Mouse (Mus musculus) naive thymus-derived CD4-positive, alpha-beta T cell, adult 2 months (primary cell): Measurements from ENCODE around the gene Ankef1.

Source experiments
- DNase-seq: peaks from one replicate; pipeline ENCODE4 v3.0.0-alpha.2; 2011; ENCODE audit warnings: low read depth

Ankef1 gene

DNA sequence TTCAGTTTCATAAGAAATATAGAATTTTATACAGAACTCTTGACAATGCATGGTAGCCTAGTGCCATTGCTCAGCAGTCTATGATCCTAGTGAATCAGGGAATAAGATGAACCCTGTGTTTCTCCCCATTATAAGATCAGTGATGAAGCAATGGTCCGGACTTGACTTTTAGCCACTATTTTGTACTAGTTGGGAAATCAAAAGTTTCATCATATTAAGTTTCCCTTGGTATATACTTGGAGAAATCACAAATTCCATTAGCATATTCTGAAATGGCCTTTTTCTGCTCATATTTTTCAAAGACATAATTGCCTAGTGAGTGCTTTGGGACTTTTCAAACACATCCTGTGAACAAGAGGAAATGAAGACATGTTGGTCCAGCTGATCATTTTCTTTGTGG, at the start of gene Ankef1:
Gene Ankef1 (plus strand): TSS at position 260 of the 400 bp plus-strand sequence.
- DNase-seq: no peak

- no peak for DNase-seq
Measured at GRCm38 (mm10) chr2:136456468-136456867, 45.2 kb upstream of the Ankef1 start.

DNA sequence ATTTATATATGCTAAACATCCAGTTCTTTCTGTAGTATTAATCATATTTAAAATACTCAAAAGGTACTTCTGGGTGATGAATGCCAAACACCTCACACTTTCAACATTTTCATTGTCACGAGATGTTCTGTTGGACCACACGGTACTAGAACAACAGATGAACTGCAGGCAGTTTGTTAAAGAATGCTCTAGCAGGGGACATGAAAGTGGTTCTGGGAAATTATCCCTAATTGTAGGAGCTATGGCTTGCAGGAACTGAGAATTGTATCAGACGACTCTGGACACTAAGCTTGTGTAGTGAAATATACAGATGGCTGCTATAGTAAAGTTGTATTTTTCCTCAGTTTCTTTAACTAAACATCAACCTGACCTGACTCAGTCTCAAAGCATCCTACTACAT, 44.8 kb upstream of the Ankef1 start:
- no peak for DNase-seq

GRCm38 (mm10) chr2:136477656-136478055, 24.1 kb upstream of the Ankef1 start:
- DNase-seq: no peak

GRCm38 (mm10) chr2:136482269-136482668, 19.4 kb upstream of the Ankef1 start:
- DNase-seq: no peak

GRCm38 (mm10) chr2:136483058-136483457, 18.7 kb upstream of the Ankef1 start:
- no peak for DNase-seq

GRCm38 (mm10) chr2:136484955-136485354, 16.8 kb upstream of the Ankef1 start:
- DNase-seq: no peak

GRCm38 (mm10) chr2:136485401-136485800, 16.3 kb upstream of the Ankef1 start:
- no peak for DNase-seq

- DNase-seq: peak; percentile 13
Measured at GRCm38 (mm10) chr2:136485815-136486619, 15.7 kb upstream of the Ankef1 start.

DNA sequence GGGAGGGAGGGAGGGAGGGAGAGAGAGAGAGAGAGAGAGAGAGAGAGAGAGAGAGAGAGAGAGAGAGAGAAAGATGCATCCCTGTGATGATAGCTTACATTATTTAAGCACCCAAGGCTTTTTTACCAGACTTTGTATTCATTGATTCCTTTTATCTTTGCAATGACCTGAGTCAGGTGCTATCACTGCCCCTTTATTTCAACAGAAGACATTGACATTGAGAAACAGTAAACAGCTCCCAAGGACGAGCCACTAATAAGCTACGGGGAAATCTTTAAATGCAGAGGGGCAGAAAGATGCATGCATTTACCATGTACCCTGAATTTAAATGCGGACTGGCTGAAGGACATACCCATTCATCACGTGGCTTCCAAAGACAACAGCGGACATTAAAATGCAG, 14.7 kb upstream of the Ankef1 start:
- DNase-seq: no peak

DNA sequence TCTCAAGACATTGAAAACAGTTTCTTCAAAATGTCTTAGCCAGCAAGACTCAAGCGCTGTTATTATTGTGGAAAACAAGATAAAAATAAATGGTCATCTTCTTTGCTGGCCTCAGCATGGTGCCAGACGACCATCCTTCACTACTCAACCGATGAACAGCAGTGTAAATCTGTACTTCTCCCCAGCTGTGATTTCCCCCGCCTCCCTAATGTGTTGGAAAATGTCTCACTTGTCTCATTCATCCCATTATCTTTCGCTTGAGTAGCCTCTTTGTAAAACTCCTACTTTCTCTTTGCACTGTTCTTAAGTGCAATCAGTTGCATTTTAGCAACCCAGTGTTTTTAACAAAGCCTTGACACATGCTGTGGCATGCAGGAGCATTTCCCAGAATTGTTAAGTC, 9.4 kb downstream of the Ankef1 start:
- no peak for DNase-seq

DNA sequence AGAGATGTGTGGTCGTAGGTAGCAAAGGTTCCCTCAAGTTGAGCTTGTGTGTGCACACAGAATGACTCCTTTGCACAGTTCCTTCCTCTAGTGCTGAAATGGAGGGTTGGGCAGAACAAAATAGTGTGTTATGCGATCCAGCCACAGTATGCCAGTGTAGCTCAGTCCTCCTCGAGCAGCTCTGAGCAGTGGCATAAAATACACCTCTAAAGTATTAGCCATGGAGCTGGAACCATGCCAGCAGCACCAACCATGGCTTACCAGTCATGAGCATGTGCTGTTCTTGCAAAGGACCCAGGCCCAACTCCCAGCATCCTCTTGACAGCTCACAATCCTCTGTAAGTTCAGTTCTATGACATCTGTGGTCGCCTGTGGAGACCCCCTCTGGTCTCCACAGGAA, 10.0 kb downstream of the Ankef1 start:
- no peak for DNase-seq

GRCm38 (mm10) chr2:136512802-136513201, 11.1 kb downstream of the Ankef1 start:
- no peak for DNase-seq

DNA sequence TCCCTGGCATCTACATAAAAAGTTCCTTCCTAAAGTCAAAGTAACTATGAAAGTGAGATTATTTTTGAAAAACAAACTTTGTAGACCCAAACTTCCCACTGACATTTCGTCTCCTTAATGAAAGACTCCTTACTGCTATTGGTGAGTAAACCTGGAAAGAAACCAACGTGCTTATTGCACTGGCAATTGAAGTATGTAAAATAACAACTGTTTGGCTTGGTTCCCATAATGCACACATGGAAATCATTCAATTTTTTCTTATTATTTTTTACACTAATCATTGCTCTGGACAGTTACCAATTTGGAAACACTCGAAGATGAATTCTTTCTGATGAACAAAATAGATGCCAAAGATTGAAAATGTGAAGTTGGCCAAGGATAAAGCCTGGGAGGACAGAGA, 12.1 kb downstream of the Ankef1 start:
- no peak for DNase-seq

DNA sequence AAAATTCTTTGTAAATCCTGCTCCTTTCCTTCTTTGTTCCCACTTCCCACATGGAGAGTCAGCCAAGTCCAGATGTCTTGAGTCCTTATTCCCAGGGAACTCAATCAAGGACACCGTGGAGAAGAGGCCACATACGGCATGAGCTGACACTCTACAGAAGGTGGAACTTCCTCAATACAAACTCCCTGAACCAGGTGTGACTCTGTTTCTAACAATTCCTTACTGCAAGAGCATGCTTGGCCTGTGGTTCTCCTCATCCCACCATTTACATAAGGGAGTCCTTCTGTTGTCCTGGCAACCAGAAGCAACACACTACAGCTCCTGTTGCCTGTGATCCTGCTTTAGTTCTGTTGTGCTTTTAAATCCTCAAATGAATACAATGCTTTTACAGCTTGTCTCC, 13.8 kb downstream of the Ankef1 start:
- DNase-seq: no peak

DNA sequence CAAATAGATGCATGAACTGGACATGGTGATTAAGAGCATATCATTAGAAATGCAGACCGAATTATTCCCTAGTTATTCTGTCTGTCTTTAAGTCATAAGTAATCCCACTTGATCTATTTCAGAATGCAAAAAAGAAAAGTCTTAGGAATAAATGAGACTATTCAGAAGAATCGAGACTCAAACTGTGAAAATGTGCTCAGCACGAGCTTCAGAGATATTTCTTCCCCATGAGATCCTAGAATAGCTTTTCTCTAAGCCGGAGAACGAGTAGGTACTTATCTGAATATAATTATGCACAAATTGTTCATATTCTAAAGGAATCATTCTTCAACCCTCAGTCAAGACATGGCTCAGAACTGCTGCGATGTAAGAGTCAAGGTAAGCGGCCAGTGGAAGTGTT, 27.2 kb downstream of the Ankef1 start:
- no peak for DNase-seq

- DNase-seq: no peak
Measured at GRCm38 (mm10) chr2:136532033-136532432, 30.3 kb downstream of the Ankef1 start.

- no peak for DNase-seq
Measured at GRCm38 (mm10) chr2:136558020-136558419, 56.3 kb downstream of the Ankef1 start.

DNA sequence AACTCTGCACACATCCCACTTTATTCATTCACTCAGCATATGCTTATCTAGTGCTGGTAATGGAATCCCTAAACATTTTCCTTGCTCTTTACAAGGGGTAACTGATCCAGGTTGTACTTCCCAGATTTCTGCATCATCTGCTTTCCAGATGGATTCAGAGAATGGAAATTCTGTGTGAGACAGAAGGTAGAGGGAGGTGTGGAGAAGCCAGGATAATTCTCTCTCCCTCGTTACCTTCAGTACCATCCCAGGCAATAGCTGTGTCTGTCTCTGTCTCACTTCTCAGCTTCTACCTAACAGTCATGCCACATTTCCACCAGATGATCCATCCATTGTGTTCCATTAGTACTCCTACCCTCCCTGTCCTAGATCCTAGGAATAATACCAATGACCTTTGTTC, 60.6 kb downstream of the Ankef1 start:
- DNase-seq: no peak

DNA sequence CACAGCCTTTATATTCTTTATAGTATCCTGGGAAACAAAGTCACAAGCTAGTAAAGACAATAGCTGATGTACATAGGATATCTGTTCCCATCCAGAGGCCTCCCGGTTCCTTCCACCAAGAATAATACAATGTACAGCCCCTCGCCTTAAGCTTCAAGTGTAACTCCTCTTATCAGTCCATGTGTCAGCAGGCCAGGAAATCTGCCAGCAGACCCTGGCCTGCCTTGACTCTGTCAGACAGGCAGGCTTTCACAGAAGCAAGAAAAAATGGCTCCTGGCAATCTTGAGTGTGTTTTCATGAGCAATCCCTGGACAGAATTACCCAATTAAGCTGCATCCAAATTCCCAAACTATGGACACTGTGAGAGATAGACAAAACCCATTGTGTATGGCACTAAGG, 69.1 kb downstream of the Ankef1 start:
- no peak for DNase-seq

DNA sequence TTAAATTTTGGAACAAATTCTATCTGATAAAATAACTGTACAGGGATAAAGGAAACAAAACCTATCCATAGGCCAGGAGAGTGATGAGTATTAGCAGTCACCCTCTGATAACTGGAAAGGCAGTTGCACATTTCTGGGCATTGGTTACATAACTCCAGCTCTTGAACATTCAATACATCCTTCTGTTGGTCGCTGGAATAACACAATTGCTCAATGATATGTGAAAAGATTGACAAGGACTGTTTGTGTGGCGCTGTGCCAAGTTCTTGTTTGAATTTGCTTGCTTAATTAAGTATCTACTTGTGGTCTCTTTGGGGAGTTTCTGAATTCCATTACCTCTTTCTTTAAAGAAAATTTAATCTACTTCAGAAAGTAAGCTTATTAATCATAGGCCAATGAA, 81.1 kb downstream of the Ankef1 start:
- DNase-seq: no peak

GRCm38 (mm10) chr2:136588811-136589210, 87.1 kb downstream of the Ankef1 start:
- no peak for DNase-seq

DNA sequence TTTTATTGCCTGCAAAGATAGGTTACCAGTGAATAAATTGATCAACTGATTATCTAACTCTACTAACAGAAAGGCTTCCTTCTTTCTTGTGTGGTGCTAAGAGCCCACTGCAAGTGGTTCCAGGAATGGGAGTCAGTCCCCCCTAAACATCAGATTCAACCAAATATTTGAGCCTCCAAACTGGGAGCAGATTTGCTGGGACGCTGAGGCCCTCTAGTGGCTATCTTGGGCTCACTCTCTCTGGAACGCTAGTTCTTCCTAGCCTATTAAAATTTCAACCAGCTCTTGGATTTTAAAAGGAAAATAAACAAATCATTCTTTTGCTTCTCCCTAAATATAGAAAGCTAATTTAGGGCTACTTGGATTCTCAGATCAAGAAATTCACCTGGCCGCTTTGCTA, 94.7 kb downstream of the Ankef1 start:
- no peak for DNase-seq

- no peak for DNase-seq
Measured at GRCm38 (mm10) chr2:136598743-136599142, 97.0 kb downstream of the Ankef1 start.
